Mouse (Mus musculus): ENCODE measurements at regions not wholly inside any gene's neighbourhood (a gene's known extent, or its start where the extent isn't known, plus 50 kb on each side); places are given as distances from the start of the nearest gene placed in this dataset.

DNA sequence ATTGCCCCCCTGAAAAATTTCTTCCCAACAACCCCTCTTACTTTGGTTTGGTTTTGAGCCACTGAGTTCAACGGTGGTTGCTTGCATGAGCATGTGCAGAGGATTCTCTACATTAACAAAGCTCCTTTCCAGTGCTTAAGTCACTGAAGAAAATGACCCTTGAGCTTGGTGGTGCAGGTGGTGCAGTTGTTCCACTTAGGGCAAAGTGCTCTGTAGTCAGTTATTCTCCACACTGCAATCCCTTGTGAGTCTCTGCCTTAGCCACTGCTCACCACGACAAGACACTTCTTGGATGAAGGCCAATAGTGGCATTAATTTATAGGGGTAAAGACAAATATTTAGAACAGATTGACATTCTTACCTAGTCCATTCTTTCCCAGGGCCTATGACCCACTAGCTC, 369.1 kb upstream of the Frg1 start:
- TF ChIP-seq CTCF (IDR thresholded peaks at IDR 0.05; ENCODE audit: low read depth) (no peak), EP300 (IDR thresholded peaks at IDR 0.05; ENCODE audit: low read depth) (no peak)

Measured in liver, embryonic 14.5 days (tissue).